In genomic region chr11:94326961-94327411, GRCm38 (mm10) we compare ENCODE assay signal across 8 mouse cellular contexts. TPM values are rescaled to one million over a fixed set of nuclear protein-coding genes. Genes with fewer than 3 reads are reported as not detected.
A peak's percentile ranks its signal among the peaks of the same experiment; 100 is the strongest.
DNase-seq lines count a peak whose midpoint lies in the region; ATAC-seq and TF ChIP-seq lines count a peak whose summit lies in the region.

No protein-coding gene starts in this region.

- ATAC-seq in lung, embryonic 14.5 days (ENCODE audit: insufficient read depth) = peak; percentile 39; the same call in 1 of the 2 replicates
- no peak for ATAC-seq in liver, embryonic 12.5 days
- no peak for ATAC-seq in stomach, embryonic 15.5 days (ENCODE audit: insufficient read depth, low FRiP score, low read depth)

- WGBS in lung, embryonic 14.5 days = 6% methylated on average over 10 of the region's 10 CpGs
- WGBS in embryonic facial prominence, embryonic 10.5 days = 6% methylated on average over 10 of the region's 10 CpGs
- 3% methylated on average over 10 of the region's 10 CpGs for WGBS in hindbrain, embryonic 10.5 days
- WGBS in liver, embryonic 12.5 days (ENCODE audit: insufficient replicate concordance) = 19% methylated on average over 10 of the region's 10 CpGs
- 7% methylated on average over 10 of the region's 10 CpGs for WGBS in stomach, embryonic 15.5 days

- peak overlapping the region; percentile 71 for H3K4me3 ChIP-seq in lung, embryonic 14.5 days (ENCODE audit: low read depth, low read length)
- H3K4me3 ChIP-seq in embryonic facial prominence, embryonic 10.5 days = peak overlapping the region; percentile 82
- H3K4me3 ChIP-seq in hindbrain, embryonic 10.5 days = peak overlapping the region; percentile 83
- peak overlapping the region; percentile 72; the same call in 1 of the 2 replicates for H3K4me3 ChIP-seq in liver, embryonic 12.5 days
- peak overlapping the region; percentile 71; the same call in 1 of the 2 replicates for H3K4me3 ChIP-seq in stomach, embryonic 15.5 days (replicated peaks)

- H3K27me3 ChIP-seq in lung, embryonic 14.5 days (ENCODE audit: insufficient read depth, low read length) = no peaks in the 10 kb centered on the region
- no peaks in the 10 kb centered on the region for H3K27me3 ChIP-seq in embryonic facial prominence, embryonic 10.5 days (replicated peaks; ENCODE audit: low read depth, poor library complexity, severe bottlenecking)
- H3K27me3 ChIP-seq in hindbrain, embryonic 10.5 days (ENCODE audit: insufficient read depth, poor library complexity, severe bottlenecking) = no peaks in the 10 kb centered on the region
- H3K27me3 ChIP-seq in liver, embryonic 12.5 days (replicated peaks) = peaks cover 6% of the 10 kb centered on the region
- H3K27me3 ChIP-seq in stomach, embryonic 15.5 days (replicated peaks) = no peaks in the 10 kb centered on the region

- no peaks in the 10 kb centered on the region for H3K36me3 ChIP-seq in lung, embryonic 14.5 days (ENCODE audit: insufficient read depth)
- H3K36me3 ChIP-seq in embryonic facial prominence, embryonic 10.5 days (replicated peaks) = no peaks in the 10 kb centered on the region; the same call in 1 of the 2 replicates
- no peaks in the 10 kb centered on the region for H3K36me3 ChIP-seq in hindbrain, embryonic 10.5 days
- no peaks in the 10 kb centered on the region for H3K36me3 ChIP-seq in liver, embryonic 12.5 days
- H3K36me3 ChIP-seq in stomach, embryonic 15.5 days = no peaks in the 10 kb centered on the region

- H3K9ac ChIP-seq in lung, embryonic 14.5 days = peak overlapping the region; percentile 95
- no peak overlapping the region for H3K9ac ChIP-seq in liver, embryonic 12.5 days
- no peak overlapping the region for H3K9ac ChIP-seq in stomach, embryonic 15.5 days

- H3K9me3 ChIP-seq in lung, embryonic 14.5 days (ENCODE audit: low read depth, low read length) = no peaks in the 10 kb centered on the region
- H3K9me3 ChIP-seq in embryonic facial prominence, embryonic 10.5 days = no peaks in the 10 kb centered on the region
- H3K9me3 ChIP-seq in hindbrain, embryonic 10.5 days = no peaks in the 10 kb centered on the region
- H3K9me3 ChIP-seq in liver, embryonic 12.5 days (replicated peaks) = no peaks in the 10 kb centered on the region
- H3K9me3 ChIP-seq in stomach, embryonic 15.5 days = no peaks in the 10 kb centered on the region

- peak overlapping the region; percentile 63 for H3K4me2 ChIP-seq in lung, embryonic 14.5 days
- peak overlapping the region; percentile 96 for H3K4me2 ChIP-seq in liver, embryonic 12.5 days
- peak overlapping the region; percentile 69 for H3K4me2 ChIP-seq in stomach, embryonic 15.5 days

- TF ChIP-seq CTCF in lung, embryonic 14.5 days (IDR thresholded peaks at IDR 0.05; ENCODE audit: low read depth) = no peak

- peak overlapping the region; percentile 98 for H3K27ac ChIP-seq in lung, embryonic 14.5 days (ENCODE audit: low read depth)
- peak overlapping the region; percentile 98 for H3K27ac ChIP-seq in embryonic facial prominence, embryonic 10.5 days (replicated peaks)
- H3K27ac ChIP-seq in hindbrain, embryonic 10.5 days = peak overlapping the region; percentile 98
- no peak overlapping the region for H3K27ac ChIP-seq in liver, embryonic 12.5 days
- H3K27ac ChIP-seq in stomach, embryonic 15.5 days = peak overlapping the region; percentile 98

- peaks cover 23% of the 10 kb centered on the region for H3K4me1 ChIP-seq in lung, embryonic 14.5 days (ENCODE audit: insufficient read depth)
- peaks cover 43% of the 10 kb centered on the region for H3K4me1 ChIP-seq in embryonic facial prominence, embryonic 10.5 days
- peaks cover 57% of the 10 kb centered on the region for H3K4me1 ChIP-seq in hindbrain, embryonic 10.5 days (replicated peaks)
- peaks cover 58% of the 10 kb centered on the region for H3K4me1 ChIP-seq in liver, embryonic 12.5 days
- peaks cover 28% of the 10 kb centered on the region for H3K4me1 ChIP-seq in stomach, embryonic 15.5 days

- peak; percentile 49 for DNase-seq in lung, embryonic 14.5 days
- DNase-seq in lung, postnatal 14 days = no peak
- peak; percentile 39 for DNase-seq in embryonic facial prominence, embryonic 10.5 days (ENCODE audit: low spot score)
- peak; percentile 56 for DNase-seq in hindbrain, embryonic 10.5 days (ENCODE audit: low spot score)
- DNase-seq in spleen, postnatal 10 days (ENCODE audit: low spot score in 2 of 2) = no peak
- no peak for DNase-seq in adrenal gland, postnatal 10 days

RNA-seq across cellular contexts. Expression of gene Ankrd40, which starts 0.8 kb away (rescaled TPM):
- polyA plus RNA-seq in lung, embryonic 14.5 days (2014; fragmentation: Nextera tagmentation; extraction: Ambion mirVana) = 29.8 and 30.9 TPM in 2 replicates
- polyA plus RNA-seq in embryonic facial prominence, embryonic 10.5 days (2016; fragmentation: Nextera tagmentation; extraction: Ambion mirVana) = 14.8 and 15.3 TPM in 2 replicates
- 11.7 and 12.5 TPM in 2 replicates for polyA plus RNA-seq in hindbrain, embryonic 10.5 days (2016; fragmentation: Nextera tagmentation; extraction: Ambion mirVana)
- 15.7 and 15.9 TPM in 2 replicates for polyA plus RNA-seq in liver, embryonic 12.5 days (2016; fragmentation: Nextera tagmentation; extraction: Ambion mirVana)
- 24.2 and 27.3 TPM in 2 replicates for polyA plus RNA-seq in stomach, embryonic 15.5 days (2015; fragmentation: Nextera tagmentation; extraction: Ambion mirVana)
- 100 to 1,000 TPM; 110 to 130 TPM for total RNA-seq in adrenal gland, postnatal 10 days (2021)

RNA-seq across cellular contexts. Expression of gene Luc7l3, which starts 5.2 kb away (rescaled TPM):
- polyA plus RNA-seq in lung, embryonic 14.5 days (2014; fragmentation: Nextera tagmentation; extraction: Ambion mirVana) = 93.2 and 95.8 TPM in 2 replicates
- polyA plus RNA-seq in embryonic facial prominence, embryonic 10.5 days (2016; fragmentation: Nextera tagmentation; extraction: Ambion mirVana) = 104 and 117 TPM in 2 replicates
- polyA plus RNA-seq in hindbrain, embryonic 10.5 days (2016; fragmentation: Nextera tagmentation; extraction: Ambion mirVana) = 72.3 and 103 TPM in 2 replicates
- 67.1 and 67.4 TPM in 2 replicates for polyA plus RNA-seq in liver, embryonic 12.5 days (2016; fragmentation: Nextera tagmentation; extraction: Ambion mirVana)
- 116 TPM in 2 replicates for polyA plus RNA-seq in stomach, embryonic 15.5 days (2015; fragmentation: Nextera tagmentation; extraction: Ambion mirVana)
- 10 to 100 TPM; 48.8 to 77.4 TPM for total RNA-seq in adrenal gland, postnatal 10 days (2021)

RNA-seq across cellular contexts. Expression of gene Gm21885, which starts 45.3 kb away (rescaled TPM):
- polyA plus RNA-seq in lung, embryonic 14.5 days (2014; fragmentation: Nextera tagmentation; extraction: Ambion mirVana) = 0.41 and 0.68 TPM in 2 replicates
- polyA plus RNA-seq in embryonic facial prominence, embryonic 10.5 days (2016; fragmentation: Nextera tagmentation; extraction: Ambion mirVana) = 0.39 TPM in 1 of 2 replicates, not detected in the other
- not detected in 2 replicates for polyA plus RNA-seq in hindbrain, embryonic 10.5 days (2016; fragmentation: Nextera tagmentation; extraction: Ambion mirVana)
- polyA plus RNA-seq in liver, embryonic 12.5 days (2016; fragmentation: Nextera tagmentation; extraction: Ambion mirVana) = 0.29 TPM in 1 of 2 replicates, not detected in the other
- 6.4 and 10.9 TPM in 2 replicates for polyA plus RNA-seq in stomach, embryonic 15.5 days (2015; fragmentation: Nextera tagmentation; extraction: Ambion mirVana)
- not detected for total RNA-seq in adrenal gland, postnatal 10 days (2021)

Comparison
In these comparisons a context has a peak if more than half of its experiments do, and no peak if none do; other contexts are left out.
1. DNase-seq: peak in lung, embryonic 14.5 days (single experiment), embryonic facial prominence, embryonic 10.5 days (single experiment) and hindbrain, embryonic 10.5 days (single experiment); none in lung, postnatal 14 days (single experiment), spleen, postnatal 10 days (0 of 2) and adrenal gland, postnatal 10 days (single experiment).
2. Peak in every context shown above with its lines, with median percentiles within 50 percentile points of each other: H3K4me2 ChIP-seq and H3K4me3 ChIP-seq.